Mouse (Mus musculus): ENCODE results near the gene Spocd1. TPM values are rescaled to one million over a fixed set of nuclear protein-coding genes. Genes with fewer than 3 reads are reported as not detected.
A peak's percentile ranks its signal among the peaks of the same experiment; 100 is the strongest.

The Spocd1 gene
- polyA plus RNA-seq, 1 experiment: 0.25 TPM

- no peaks in the 10 kb centered on the region for H3K27me3 ChIP-seq (ENCODE audit: control insufficient read depth, insufficient read depth, low read length, poor library complexity, severe bottlenecking)
- H3K27ac ChIP-seq (ENCODE audit: insufficient read depth, low read length): no peak overlapping the region
- no peaks in the 10 kb centered on the region for H3K4me1 ChIP-seq (ENCODE audit: control insufficient read depth, insufficient read depth, low read length)
- no peak overlapping the region for H3K9ac ChIP-seq (ENCODE audit: low read depth, poor library complexity, severe bottlenecking)
- H3K4me3 ChIP-seq (ENCODE audit: low read depth, low read length): no peak overlapping the region
- no peaks in the 10 kb centered on the region for H3K9me3 ChIP-seq (replicated peaks; ENCODE audit: control insufficient read depth, insufficient read depth, low read length, poor library complexity, severe bottlenecking)
- H3K36me3 ChIP-seq (ENCODE audit: control insufficient read depth, insufficient read depth, low read length, poor library complexity, severe bottlenecking): no peaks in the 10 kb centered on the region
- TF ChIP-seq CTCF (IDR thresholded peaks at IDR 0.05; ENCODE audit: low read depth, low read length) (no peak), EP300 (IDR thresholded peaks at IDR 0.05; ENCODE audit: insufficient read depth, low read depth, low read length) (no peak), POLR2A (IDR thresholded peaks at IDR 0.05; ENCODE audit: insufficient read depth, low read length) (no peak)
Measured at GRCm38 (mm10) chr4:129993944-129994695, 65.1 kb downstream of the Spocd1 start.

- no peaks in the 10 kb centered on the region for H3K9me3 ChIP-seq (replicated peaks; ENCODE audit: control insufficient read depth, insufficient read depth, low read length, poor library complexity, severe bottlenecking)
- no peaks in the 10 kb centered on the region for H3K4me1 ChIP-seq (ENCODE audit: control insufficient read depth, insufficient read depth, low read length)
- H3K27ac ChIP-seq (ENCODE audit: insufficient read depth, low read length): no peak overlapping the region
- no peaks in the 10 kb centered on the region for H3K36me3 ChIP-seq (ENCODE audit: control insufficient read depth, insufficient read depth, low read length, poor library complexity, severe bottlenecking)
- H3K27me3 ChIP-seq (ENCODE audit: control insufficient read depth, insufficient read depth, low read length, poor library complexity, severe bottlenecking): no peaks in the 10 kb centered on the region
- no peak for TF ChIP-seq EP300 (IDR thresholded peaks at IDR 0.05; ENCODE audit: insufficient read depth, low read depth, low read length)
- no peak for TF ChIP-seq POLR2A (IDR thresholded peaks at IDR 0.05; ENCODE audit: insufficient read depth, low read length)
- no peak for TF ChIP-seq CTCF (IDR thresholded peaks at IDR 0.05; ENCODE audit: low read depth, low read length)
- no peak overlapping the region for H3K4me3 ChIP-seq (ENCODE audit: low read depth, low read length)
- no peak overlapping the region for H3K9ac ChIP-seq (ENCODE audit: low read depth, poor library complexity, severe bottlenecking)
Measured at GRCm38 (mm10) chr4:129994728-129995127, 65.7 kb downstream of the Spocd1 start.

GRCm38 (mm10) chr4:129995255-129995654 lies 66.2 kb downstream of the Spocd1 start:
- H3K4me3 ChIP-seq (ENCODE audit: low read depth, low read length): no peak overlapping the region
- H3K9me3 ChIP-seq (replicated peaks; ENCODE audit: control insufficient read depth, insufficient read depth, low read length, poor library complexity, severe bottlenecking): no peaks in the 10 kb centered on the region
- H3K9ac ChIP-seq (ENCODE audit: low read depth, poor library complexity, severe bottlenecking): no peak overlapping the region
- no peak for TF ChIP-seq CTCF (IDR thresholded peaks at IDR 0.05; ENCODE audit: low read depth, low read length)
- no peak for TF ChIP-seq EP300 (IDR thresholded peaks at IDR 0.05; ENCODE audit: insufficient read depth, low read depth, low read length)
- TF ChIP-seq POLR2A (IDR thresholded peaks at IDR 0.05; ENCODE audit: insufficient read depth, low read length): no peak
- no peak overlapping the region for H3K27ac ChIP-seq (ENCODE audit: insufficient read depth, low read length)
- H3K4me1 ChIP-seq (ENCODE audit: control insufficient read depth, insufficient read depth, low read length): no peaks in the 10 kb centered on the region
- no peaks in the 10 kb centered on the region for H3K27me3 ChIP-seq (ENCODE audit: control insufficient read depth, insufficient read depth, low read length, poor library complexity, severe bottlenecking)
- no peaks in the 10 kb centered on the region for H3K36me3 ChIP-seq (ENCODE audit: control insufficient read depth, insufficient read depth, low read length, poor library complexity, severe bottlenecking)

- no peaks in the 10 kb centered on the region for H3K4me1 ChIP-seq (ENCODE audit: control insufficient read depth, insufficient read depth, low read length)
- no peaks in the 10 kb centered on the region for H3K27me3 ChIP-seq (ENCODE audit: control insufficient read depth, insufficient read depth, low read length, poor library complexity, severe bottlenecking)
- TF ChIP-seq POLR2A (IDR thresholded peaks at IDR 0.05; ENCODE audit: insufficient read depth, low read length) (no peak), CTCF (IDR thresholded peaks at IDR 0.05; ENCODE audit: low read depth, low read length) (peak; percentile 22)
- no peaks in the 10 kb centered on the region for H3K36me3 ChIP-seq (ENCODE audit: control insufficient read depth, insufficient read depth, low read length, poor library complexity, severe bottlenecking)
- H3K9me3 ChIP-seq (replicated peaks; ENCODE audit: control insufficient read depth, insufficient read depth, low read length, poor library complexity, severe bottlenecking): no peaks in the 10 kb centered on the region
- no peak overlapping the region for H3K9ac ChIP-seq (ENCODE audit: low read depth, poor library complexity, severe bottlenecking)
- no peak overlapping the region for H3K4me3 ChIP-seq (ENCODE audit: low read depth, low read length)
- H3K27ac ChIP-seq (ENCODE audit: insufficient read depth, low read length): no peak overlapping the region
Measured at GRCm38 (mm10) chr4:129996015-129996414, 67.0 kb downstream of the Spocd1 start.

GRCm38 (mm10) chr4:129998124-129998523 lies 69.1 kb downstream of the Spocd1 start:
- Histone ChIP-seq H3K27me3 (ENCODE audit: control insufficient read depth, insufficient read depth, low read length, poor library complexity, severe bottlenecking) (no peaks in the 10 kb centered on the region), H3K9me3 (replicated peaks; ENCODE audit: control insufficient read depth, insufficient read depth, low read length, poor library complexity, severe bottlenecking) (no peaks in the 10 kb centered on the region), H3K27ac (ENCODE audit: insufficient read depth, low read length) (no peak overlapping the region), H3K4me3 (ENCODE audit: low read depth, low read length) (no peak overlapping the region), H3K36me3 (ENCODE audit: control insufficient read depth, insufficient read depth, low read length, poor library complexity, severe bottlenecking) (no peaks in the 10 kb centered on the region), H3K4me1 (ENCODE audit: control insufficient read depth, insufficient read depth, low read length) (no peaks in the 10 kb centered on the region), H3K9ac (ENCODE audit: low read depth, poor library complexity, severe bottlenecking) (no peak overlapping the region)
- no peak for TF ChIP-seq EP300 (IDR thresholded peaks at IDR 0.05; ENCODE audit: insufficient read depth, low read depth, low read length)
- no peak for TF ChIP-seq CTCF (IDR thresholded peaks at IDR 0.05; ENCODE audit: low read depth, low read length)
- no peak for TF ChIP-seq POLR2A (IDR thresholded peaks at IDR 0.05; ENCODE audit: insufficient read depth, low read length)

GRCm38 (mm10) chr4:130001710-130002109 lies 72.7 kb downstream of the Spocd1 start:
- Histone ChIP-seq H3K27me3 (ENCODE audit: control insufficient read depth, insufficient read depth, low read length, poor library complexity, severe bottlenecking) (no peaks in the 10 kb centered on the region), H3K4me3 (ENCODE audit: low read depth, low read length) (no peak overlapping the region)
- TF ChIP-seq CTCF (IDR thresholded peaks at IDR 0.05; ENCODE audit: low read depth, low read length) (no peak), POLR2A (IDR thresholded peaks at IDR 0.05; ENCODE audit: insufficient read depth, low read length) (no peak), EP300 (IDR thresholded peaks at IDR 0.05; ENCODE audit: insufficient read depth, low read depth, low read length) (no peak)

More at GRCm38 (mm10) chr4:130001710-130002109, 72.7 kb downstream of the Spocd1 start:
- peaks cover 2% of the 10 kb centered on the region for H3K4me1 ChIP-seq (ENCODE audit: control insufficient read depth, insufficient read depth, low read length)
- no peaks in the 10 kb centered on the region for H3K9me3 ChIP-seq (replicated peaks; ENCODE audit: control insufficient read depth, insufficient read depth, low read length, poor library complexity, severe bottlenecking)
- H3K9ac ChIP-seq (ENCODE audit: low read depth, poor library complexity, severe bottlenecking): no peak overlapping the region
- H3K27ac ChIP-seq (ENCODE audit: insufficient read depth, low read length): no peak overlapping the region
- H3K36me3 ChIP-seq (ENCODE audit: control insufficient read depth, insufficient read depth, low read length, poor library complexity, severe bottlenecking): no peaks in the 10 kb centered on the region

Measured in ES-Bruce4 (cell line).